Mouse (Mus musculus) forebrain, embryonic 14.5 days (tissue): Measurements from ENCODE around the gene Zfp536. TPM values are rescaled to one million over a fixed set of nuclear protein-coding genes. Genes with fewer than 3 reads are reported as not detected.
A peak's percentile ranks its signal among the peaks of the same experiment; 100 is the strongest.

Experiments used
- ATAC-seq: fragments of 200-750 bp; cut with Nextera tagmentation; 2 replicates; pipeline ENCODE4 v1.8.0; 2017; ENCODE audit warnings: mild to moderate bottlenecking, moderate library complexity
- DNase-seq: peaks from one replicate; pipeline ENCODE4 v3.0.0-alpha.2; 2015; ENCODE audit warnings: low spot score
- H3K27ac ChIP-seq: fragments of 300-500 bp; sonication (generic); 2 replicates; pipeline ENCODE4 v1.5.1; 2014; ENCODE audit warnings: low read depth, mild to moderate bottlenecking, control low read depth, low read length, moderate library complexity
- H3K27me3 ChIP-seq: fragments of 300-500 bp; sonication (generic); replicated peaks from 2 replicates; pipeline ENCODE4 v1.6.1; 2014; ENCODE audit warnings: low read length, control low read depth, mixed read lengths; ENCODE audit not compliant: control insufficient read depth, insufficient read depth
- H3K36me3 ChIP-seq: fragments of 300-500 bp; sonication (generic); 2 replicates; pipeline ENCODE4 v1.6.1; 2014; ENCODE audit warnings: low read length, control low read depth; ENCODE audit not compliant: control insufficient read depth, insufficient read depth
- H3K4me1 ChIP-seq: fragments of 300-500 bp; sonication (generic); 2 replicates; pipeline ENCODE4 v1.6.1; 2014; ENCODE audit warnings: antibody characterized with exemption, low read length, control low read depth; ENCODE audit not compliant: control insufficient read depth, insufficient read depth
- H3K4me2 ChIP-seq: fragments of 300-500 bp; sonication (generic); 2 replicates; pipeline ENCODE4 v1.6.1; 2014; ENCODE audit warnings: mild to moderate bottlenecking, control low read depth, low read length
- H3K4me3 ChIP-seq: fragments of 300-500 bp; sonication (generic); 2 replicates; pipeline ENCODE4 v1.5.1; 2014; ENCODE audit warnings: low read depth, low read length, control low read depth
- H3K9ac ChIP-seq: fragments of 300-500 bp; sonication (generic); 2 replicates; pipeline ENCODE4 v1.6.1; 2014; ENCODE audit warnings: mild to moderate bottlenecking, low read length, control low read depth, moderate library complexity
- H3K9me3 ChIP-seq: fragments of 300-500 bp; sonication (generic); replicated peaks from 2 replicates; pipeline ENCODE4 v1.6.1; 2016; ENCODE audit warnings: low read length, control low read depth, mixed read lengths; ENCODE audit not compliant: control insufficient read depth
- WGBS: fragments of 180-500 bp; shearing (Covaris S2); extraction: QIAGEN DNeasy Blood & Tissue Kit; methylation state at CpG from one replicate; pipeline ENCODE4 v1.1.7; 2014; 5-methylcytosine and 5-hydroxymethylcytosine counted together
- polyA plus RNA-seq: library from polyadenylated mRNA; unstranded; fragments of >200 nt; fragmentation: Nextera tagmentation; extraction: Ambion mirVana; gene quantifications from 2 replicates; pipeline ENCODE4 v1.2.1, GENCODE M21; 2014

Gene Zfp536
- polyA plus RNA-seq, 1 experiment from 2014 or later = 21.8 TPM

- peak; percentile 54 for ATAC-seq
- Histone ChIP-seq H3K9me3 (no peaks in the 10 kb centered on the region), H3K27ac (peak overlapping the region; percentile 59; the same call in 1 of the 2 replicates), H3K4me2 (peak overlapping the region; percentile 43), H3K9ac (no peak overlapping the region), H3K4me1 (peaks cover 20% of the 10 kb centered on the region), H3K36me3 (no peaks in the 10 kb centered on the region), H3K27me3 (no peaks in the 10 kb centered on the region), H3K4me3 (no peak overlapping the region)
- peak; percentile 70 for DNase-seq
- WGBS = 5% methylated on average over 11 of the region's 11 CpGs
Observed at GRCm38 (mm10) chr7:37689107-37689511, 84.3 kb downstream of the Zfp536 start.

DNA sequence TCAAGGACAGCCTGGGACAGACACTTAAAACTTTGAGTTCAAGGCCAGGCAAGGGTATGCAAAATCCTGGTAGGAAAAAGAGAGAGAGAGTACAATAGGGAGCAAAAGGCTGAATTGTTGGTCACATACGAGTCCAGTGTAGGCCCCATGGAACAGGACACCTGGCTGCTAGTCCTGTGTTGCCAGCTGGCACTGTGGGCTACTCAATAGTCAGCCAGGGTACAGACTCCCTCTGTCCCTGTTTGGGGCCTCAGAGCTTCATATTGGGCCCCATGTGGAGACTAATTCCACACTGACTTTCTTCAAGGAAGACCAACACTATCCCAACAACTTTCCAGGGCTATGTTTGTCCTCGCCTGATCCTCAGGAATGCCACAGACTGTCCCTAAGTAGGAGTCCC is 87.1 kb downstream of the Zfp536 start:
- no peak overlapping the region for H3K4me3 ChIP-seq
- peaks cover 20% of the 10 kb centered on the region for H3K4me1 ChIP-seq
- DNase-seq = no peak
- no peak overlapping the region for H3K4me2 ChIP-seq
- 86% methylated on average over 2 of the region's 2 CpGs for WGBS
- H3K9me3 ChIP-seq = no peaks in the 10 kb centered on the region
- ATAC-seq = no peak
- H3K27me3 ChIP-seq = no peaks in the 10 kb centered on the region
- H3K36me3 ChIP-seq = no peaks in the 10 kb centered on the region
- H3K27ac ChIP-seq = no peak overlapping the region
- no peak overlapping the region for H3K9ac ChIP-seq

DNA sequence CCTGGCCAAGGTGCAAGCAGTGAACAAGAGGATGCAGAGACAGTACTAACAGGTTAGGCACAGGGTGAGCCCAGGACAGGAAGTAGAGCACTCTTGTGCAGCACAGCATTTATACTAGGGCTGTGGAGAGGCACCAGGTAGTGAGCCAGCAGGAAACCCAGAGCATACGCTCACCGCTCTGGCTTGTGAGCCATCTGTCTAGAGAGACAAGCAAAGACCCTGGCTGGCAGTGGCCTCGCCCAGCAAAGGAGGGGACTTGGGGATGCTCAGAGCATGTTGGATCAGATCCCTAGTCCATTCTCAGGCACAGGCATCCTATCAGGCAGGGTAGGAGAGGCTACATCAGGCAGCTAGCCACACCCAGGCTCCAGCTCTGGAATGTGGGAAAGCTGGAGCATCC is 88.2 kb downstream of the Zfp536 start:
- Histone ChIP-seq H3K9me3 (no peaks in the 10 kb centered on the region), H3K27me3 (no peaks in the 10 kb centered on the region), H3K27ac (no peak overlapping the region), H3K9ac (no peak overlapping the region), H3K4me1 (peaks cover 11% of the 10 kb centered on the region), H3K4me3 (no peak overlapping the region), H3K36me3 (no peaks in the 10 kb centered on the region), H3K4me2 (no peak overlapping the region)
- DNase-seq (no peak), ATAC-seq (no peak)
- 85% methylated on average over 3 of the region's 3 CpGs for WGBS

DNA sequence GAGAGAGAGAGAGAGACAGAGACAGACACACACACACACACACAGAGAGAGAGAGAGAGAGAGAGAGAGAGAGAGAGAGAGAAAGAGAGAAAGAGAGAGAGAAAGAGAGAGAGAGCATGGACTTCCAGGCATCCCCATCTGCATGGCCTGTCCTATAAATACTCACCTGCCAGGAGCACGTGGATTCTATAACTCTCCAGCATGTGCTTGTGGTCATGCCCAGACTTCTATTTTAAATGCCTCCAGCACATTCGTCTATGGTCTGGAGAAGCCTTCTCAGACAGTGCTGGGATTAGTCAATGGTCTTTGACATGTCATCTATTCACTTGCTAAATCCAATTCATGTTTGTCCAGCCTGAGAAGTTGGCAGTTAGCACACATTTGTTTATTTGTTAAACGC is 92.1 kb downstream of the Zfp536 start:
- Histone ChIP-seq H3K27me3 (no peaks in the 10 kb centered on the region), H3K9ac (no peak overlapping the region), H3K27ac (no peak overlapping the region), H3K9me3 (no peaks in the 10 kb centered on the region), H3K4me1 (no peaks in the 10 kb centered on the region), H3K4me3 (no peak overlapping the region), H3K36me3 (no peaks in the 10 kb centered on the region), H3K4me2 (no peak overlapping the region)
- 55% methylated on average over 3 of the region's 3 CpGs for WGBS
- ATAC-seq (no peak), DNase-seq (no peak)

- no peak for DNase-seq
- H3K4me3 ChIP-seq = no peak overlapping the region
Observed at GRCm38 (mm10) chr7:37663676-37664365, 109.6 kb downstream of the Zfp536 start.

DNA sequence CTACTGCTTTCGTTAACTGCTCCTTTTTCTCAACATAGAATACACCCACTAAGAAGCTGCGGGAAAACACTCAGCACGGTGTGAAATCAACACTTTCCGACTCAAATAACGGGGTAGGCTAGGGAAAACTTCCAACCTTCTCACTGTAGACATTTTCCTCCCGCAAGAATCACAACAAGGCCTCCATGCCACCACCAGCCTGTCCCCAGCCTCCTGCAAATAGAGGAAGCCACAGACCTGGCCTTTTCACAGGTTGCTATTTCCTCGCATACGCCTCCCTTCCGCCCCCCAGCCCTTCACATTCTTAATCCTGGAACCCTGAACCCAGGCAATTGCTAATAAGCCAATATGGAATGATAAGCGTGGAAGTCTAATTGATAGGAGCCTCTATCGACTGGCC is 124.8 kb downstream of the Zfp536 start:
- no peak overlapping the region for H3K4me2 ChIP-seq
- H3K9me3 ChIP-seq = no peaks in the 10 kb centered on the region
- no peak for ATAC-seq
- DNase-seq = no peak
- no peak overlapping the region for H3K9ac ChIP-seq
- 77% methylated on average over 11 of the region's 11 CpGs for WGBS
- H3K4me3 ChIP-seq = no peak overlapping the region
- H3K4me1 ChIP-seq = peaks cover 19% of the 10 kb centered on the region
- H3K27ac ChIP-seq = no peak overlapping the region
- H3K36me3 ChIP-seq = no peaks in the 10 kb centered on the region
- H3K27me3 ChIP-seq = no peaks in the 10 kb centered on the region

More at GRCm38 (mm10) chr7:37663676-37664365, 109.6 kb downstream of the Zfp536 start:
- Histone ChIP-seq H3K4me2 (no peak overlapping the region), H3K36me3 (no peaks in the 10 kb centered on the region), H3K27me3 (no peaks in the 10 kb centered on the region), H3K9me3 (no peaks in the 10 kb centered on the region), H3K9ac (no peak overlapping the region), H3K4me1 (peaks cover 15% of the 10 kb centered on the region), H3K27ac (no peak overlapping the region)
- WGBS = 94% methylated on average over 7 of the region's 7 CpGs
- ATAC-seq = no peak

DNA sequence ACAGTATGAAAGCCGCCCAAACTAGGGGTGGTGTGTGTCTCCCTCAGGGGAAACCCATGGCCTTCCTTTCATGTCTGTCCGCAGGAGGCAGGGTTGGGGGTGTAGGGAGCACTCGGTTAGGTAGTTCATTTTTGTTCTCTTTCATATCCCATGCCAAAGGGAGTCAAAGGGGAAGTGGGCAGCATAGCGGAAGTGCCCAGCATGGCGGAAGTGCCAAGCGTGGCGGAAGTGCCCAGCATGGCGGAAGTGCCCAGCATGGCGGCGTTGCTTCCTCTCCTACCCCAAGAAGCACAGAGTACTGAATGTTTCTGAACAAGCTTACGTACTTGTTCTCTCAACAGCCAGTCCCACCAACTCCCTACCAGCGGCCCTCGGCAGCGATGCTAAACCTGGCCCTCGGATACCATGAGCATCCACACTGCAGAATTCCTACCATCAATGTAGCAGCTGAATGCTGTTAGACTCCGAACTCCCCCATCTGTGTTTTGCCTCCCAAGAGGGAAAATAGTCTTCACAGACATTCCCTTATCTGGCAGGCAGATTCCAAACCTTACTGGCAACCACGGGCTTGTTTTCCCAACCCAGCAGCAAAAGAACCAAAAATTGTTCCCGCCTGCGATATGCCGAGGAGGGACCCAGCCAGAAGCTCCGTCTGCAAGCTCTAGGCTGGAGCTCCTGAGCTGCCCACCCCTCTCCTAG is 125.4 kb downstream of the Zfp536 start:
- DNase-seq = peak; percentile 64
- Histone ChIP-seq H3K9me3 (no peaks in the 10 kb centered on the region), H3K4me1 (peaks cover 19% of the 10 kb centered on the region), H3K4me3 (no peak overlapping the region), H3K36me3 (no peaks in the 10 kb centered on the region), H3K27me3 (no peaks in the 10 kb centered on the region), H3K27ac (no peak overlapping the region), H3K4me2 (no peak overlapping the region), H3K9ac (no peak overlapping the region)
- ATAC-seq = no peak
- WGBS = 87% methylated on average over 21 of the region's 21 CpGs

DNA sequence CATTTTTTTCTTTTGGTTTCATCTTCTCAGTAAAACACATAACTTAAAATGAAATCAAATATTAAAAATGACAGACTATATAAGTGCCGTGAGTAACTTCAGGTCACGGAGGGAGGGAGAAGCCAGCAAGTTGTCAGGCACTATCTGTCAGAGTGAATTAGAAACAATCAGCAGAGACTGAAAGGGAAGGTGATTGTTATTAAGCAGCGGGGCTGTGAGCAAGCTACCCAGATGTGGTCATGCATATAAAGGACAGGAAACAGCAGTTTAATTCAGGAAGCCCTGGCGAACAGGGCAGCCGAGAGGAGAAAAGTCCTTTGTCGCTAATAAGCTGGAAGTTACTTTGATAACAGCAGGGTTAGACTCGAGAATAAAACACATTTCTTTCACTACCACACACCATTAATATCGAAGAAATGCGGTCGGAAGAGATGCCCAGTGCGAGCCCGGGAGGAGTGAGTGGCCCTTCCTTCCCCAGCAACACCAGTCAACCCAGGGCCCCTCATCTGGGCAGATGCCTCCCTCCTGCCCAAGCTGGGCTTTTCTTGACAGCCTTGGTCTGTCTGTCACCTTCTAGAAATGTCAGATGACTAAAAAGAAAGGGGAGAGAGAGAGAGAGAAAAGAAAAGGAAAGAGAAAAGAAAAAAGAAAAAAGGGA is 133.6 kb downstream of the Zfp536 start:
- no peak for ATAC-seq
- no peak for DNase-seq
- no peak overlapping the region for H3K4me2 ChIP-seq

DNA sequence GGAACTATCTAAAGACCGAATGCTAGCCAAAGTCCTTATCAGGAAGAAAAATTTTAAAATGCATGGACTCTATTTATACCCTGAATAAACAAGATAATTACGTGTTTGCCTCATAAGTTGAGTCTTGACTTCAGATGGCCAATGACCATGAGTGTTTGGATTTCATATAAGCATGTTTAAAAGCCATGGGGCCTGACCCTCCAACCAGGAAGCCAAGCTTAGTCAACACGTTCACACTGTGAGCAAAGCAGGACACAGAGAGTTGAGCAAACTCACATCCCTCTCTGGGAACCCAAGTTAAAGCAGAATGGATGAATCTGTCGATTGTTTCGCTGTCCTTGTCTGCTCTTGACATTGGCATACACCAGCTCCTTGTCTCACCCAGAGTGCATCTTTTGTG is 138.6 kb downstream of the Zfp536 start:
- H3K27me3 ChIP-seq = no peaks in the 10 kb centered on the region
- ATAC-seq = no peak
- 87% methylated on average over 5 of the region's 5 CpGs for WGBS

More for the DNA sequence above, 133.6 kb downstream of the Zfp536 start:
- WGBS = 15% methylated on average over 12 of the region's 12 CpGs
- Histone ChIP-seq H3K4me3 (no peak overlapping the region), H3K36me3 (no peaks in the 10 kb centered on the region), H3K9ac (no peak overlapping the region), H3K4me1 (peaks cover 9% of the 10 kb centered on the region), H3K27ac (no peak overlapping the region), H3K27me3 (no peaks in the 10 kb centered on the region), H3K9me3 (no peaks in the 10 kb centered on the region)

More for the DNA sequence above, 138.6 kb downstream of the Zfp536 start:
- H3K27ac ChIP-seq = no peak overlapping the region
- DNase-seq = no peak
- no peaks in the 10 kb centered on the region for H3K9me3 ChIP-seq
- no peak overlapping the region for H3K4me2 ChIP-seq
- H3K4me3 ChIP-seq = no peak overlapping the region
- no peaks in the 10 kb centered on the region for H3K36me3 ChIP-seq
- 0 out of 2 replicates have a peak, but pooled peaks cover 3% of the 10 kb centered on the region for H3K4me1 ChIP-seq
- no peak overlapping the region for H3K9ac ChIP-seq
